Mouse (Mus musculus): Measurements from ENCODE around the gene Sfmbt2. TPM values are rescaled to one million over a fixed set of nuclear protein-coding genes. Genes with fewer than 3 reads are reported as not detected.

Gene Sfmbt2
- polyA plus RNA-seq, 1 experiment from 2014 or later, result 1.8 TPM

GRCm38 (mm10) chr2:10558816-10559215, 188.5 kb downstream of the Sfmbt2 start:
- Histone ChIP-seq H3K27me3 (ENCODE audit: control insufficient read depth, insufficient read depth, low read length) (no peaks in the 10 kb centered on the region), H3K4me2 (no peak overlapping the region), H3K9ac (ENCODE audit: low read length) (no peak overlapping the region), H3K36me3 (ENCODE audit: control insufficient read depth, insufficient read depth, low read length) (no peaks in the 10 kb centered on the region), H3K4me3 (ENCODE audit: low read depth, low read length) (no peak overlapping the region), H3K4me1 (ENCODE audit: control insufficient read depth, insufficient read depth, low read length) (no peaks in the 10 kb centered on the region), H3K9me3 (ENCODE audit: control insufficient read depth, low read length) (no peaks in the 10 kb centered on the region), H3K27ac (ENCODE audit: low read depth, low read length) (no peak overlapping the region)
- DNase-seq (ENCODE audit: low spot score, missing footprints) (no peak), ATAC-seq (ENCODE audit: low FRiP score) (no peak)
- WGBS, result 53% methylated on average over 1 of the region's 1 CpGs

- Histone ChIP-seq H3K4me1 (ENCODE audit: control insufficient read depth, insufficient read depth, low read length) (no peaks in the 10 kb centered on the region), H3K36me3 (ENCODE audit: control insufficient read depth, insufficient read depth, low read length) (no peaks in the 10 kb centered on the region), H3K27ac (ENCODE audit: low read depth, low read length) (no peak overlapping the region), H3K9me3 (ENCODE audit: control insufficient read depth, low read length) (no peaks in the 10 kb centered on the region), H3K9ac (ENCODE audit: low read length) (no peak overlapping the region), H3K27me3 (ENCODE audit: control insufficient read depth, insufficient read depth, low read length) (no peaks in the 10 kb centered on the region), H3K4me2 (no peak overlapping the region), H3K4me3 (ENCODE audit: low read depth, low read length) (no peak overlapping the region)
- peak; percentile 54 for DNase-seq (ENCODE audit: low spot score, missing footprints)
- 85% methylated on average over 3 of the region's 3 CpGs for WGBS
- ATAC-seq (ENCODE audit: low FRiP score), result no peak
Measured at GRCm38 (mm10) chr2:10565491-10565890, 195.2 kb downstream of the Sfmbt2 start.

- H3K27ac ChIP-seq (ENCODE audit: low read depth, low read length), result no peak overlapping the region
- no peak for ATAC-seq (ENCODE audit: low FRiP score)
- H3K9ac ChIP-seq (ENCODE audit: low read length), result no peak overlapping the region
- no peak for DNase-seq (ENCODE audit: low spot score, missing footprints)
- H3K4me2 ChIP-seq, result no peak overlapping the region
- H3K9me3 ChIP-seq (ENCODE audit: control insufficient read depth, low read length), result no peaks in the 10 kb centered on the region
- no peaks in the 10 kb centered on the region for H3K27me3 ChIP-seq (ENCODE audit: control insufficient read depth, insufficient read depth, low read length)
- H3K4me3 ChIP-seq (ENCODE audit: low read depth, low read length), result no peak overlapping the region
- 67% methylated on average over 6 of the region's 6 CpGs for whole genome bisulfite sequencing
- no peaks in the 10 kb centered on the region for H3K4me1 ChIP-seq (ENCODE audit: control insufficient read depth, insufficient read depth, low read length)
- no peaks in the 10 kb centered on the region for H3K36me3 ChIP-seq (ENCODE audit: control insufficient read depth, insufficient read depth, low read length)
Measured at GRCm38 (mm10) chr2:10569392-10569791, 199.1 kb downstream of the Sfmbt2 start.

GRCm38 (mm10) chr2:10572311-10572710, 202.0 kb downstream of the Sfmbt2 start:
- Histone ChIP-seq H3K9me3 (ENCODE audit: control insufficient read depth, low read length) (no peaks in the 10 kb centered on the region), H3K4me3 (ENCODE audit: low read depth, low read length) (no peak overlapping the region), H3K36me3 (ENCODE audit: control insufficient read depth, insufficient read depth, low read length) (no peaks in the 10 kb centered on the region), H3K4me2 (no peak overlapping the region), H3K4me1 (ENCODE audit: control insufficient read depth, insufficient read depth, low read length) (no peaks in the 10 kb centered on the region), H3K27me3 (ENCODE audit: control insufficient read depth, insufficient read depth, low read length) (no peaks in the 10 kb centered on the region), H3K27ac (ENCODE audit: low read depth, low read length) (no peak overlapping the region), H3K9ac (ENCODE audit: low read length) (no peak overlapping the region)
- WGBS, result 92% methylated on average over 4 of the region's 4 CpGs
- no peak for ATAC-seq (ENCODE audit: low FRiP score)
- DNase-seq (ENCODE audit: low spot score, missing footprints), result no peak

- WGBS, result 87% methylated on average over 3 of the region's 3 CpGs
- Histone ChIP-seq H3K27me3 (ENCODE audit: control insufficient read depth, insufficient read depth, low read length) (no peaks in the 10 kb centered on the region), H3K27ac (ENCODE audit: low read depth, low read length) (no peak overlapping the region), H3K36me3 (ENCODE audit: control insufficient read depth, insufficient read depth, low read length) (no peaks in the 10 kb centered on the region), H3K9ac (ENCODE audit: low read length) (no peak overlapping the region), H3K4me3 (ENCODE audit: low read depth, low read length) (no peak overlapping the region), H3K4me1 (ENCODE audit: control insufficient read depth, insufficient read depth, low read length) (no peaks in the 10 kb centered on the region), H3K4me2 (no peak overlapping the region), H3K9me3 (ENCODE audit: control insufficient read depth, low read length) (no peaks in the 10 kb centered on the region)
- ATAC-seq (ENCODE audit: low FRiP score) (no peak), DNase-seq (ENCODE audit: low spot score, missing footprints) (no peak)
Measured at GRCm38 (mm10) chr2:10575962-10576740, 205.8 kb downstream of the Sfmbt2 start.

GRCm38 (mm10) chr2:10582673-10583072, 212.4 kb downstream of the Sfmbt2 start:
- H3K9me3 ChIP-seq (ENCODE audit: control insufficient read depth, low read length), result no peaks in the 10 kb centered on the region

GRCm38 (mm10) chr2:10583103-10583502, 212.8 kb downstream of the Sfmbt2 start:
- H3K27ac ChIP-seq (ENCODE audit: low read depth, low read length), result no peak overlapping the region
- peak; percentile 51 for DNase-seq (ENCODE audit: low spot score, missing footprints)
- no peaks in the 10 kb centered on the region for H3K9me3 ChIP-seq (ENCODE audit: control insufficient read depth, low read length)
- no peak overlapping the region for H3K4me3 ChIP-seq (ENCODE audit: low read depth, low read length)
- H3K27me3 ChIP-seq (ENCODE audit: control insufficient read depth, insufficient read depth, low read length), result no peaks in the 10 kb centered on the region
- 73% methylated on average over 5 of the region's 5 CpGs for WGBS
- H3K4me1 ChIP-seq (ENCODE audit: control insufficient read depth, insufficient read depth, low read length), result no peaks in the 10 kb centered on the region
- H3K4me2 ChIP-seq, result no peak overlapping the region
- H3K36me3 ChIP-seq (ENCODE audit: control insufficient read depth, insufficient read depth, low read length), result no peaks in the 10 kb centered on the region
- ATAC-seq (ENCODE audit: low FRiP score), result no peak
- H3K9ac ChIP-seq (ENCODE audit: low read length), result no peak overlapping the region

More at GRCm38 (mm10) chr2:10582673-10583072, 212.4 kb downstream of the Sfmbt2 start:
- Histone ChIP-seq H3K4me3 (ENCODE audit: low read depth, low read length) (no peak overlapping the region), H3K4me2 (no peak overlapping the region), H3K4me1 (ENCODE audit: control insufficient read depth, insufficient read depth, low read length) (no peaks in the 10 kb centered on the region), H3K36me3 (ENCODE audit: control insufficient read depth, insufficient read depth, low read length) (no peaks in the 10 kb centered on the region), H3K27ac (ENCODE audit: low read depth, low read length) (no peak overlapping the region), H3K9ac (ENCODE audit: low read length) (no peak overlapping the region), H3K27me3 (ENCODE audit: control insufficient read depth, insufficient read depth, low read length) (no peaks in the 10 kb centered on the region)
- WGBS, result 73% methylated on average over 4 of the region's 4 CpGs
- peak; percentile 56 for DNase-seq (ENCODE audit: low spot score, missing footprints)
- no peak for ATAC-seq (ENCODE audit: low FRiP score)

- WGBS, result 82% methylated on average over 5 of the region's 5 CpGs
- Histone ChIP-seq H3K36me3 (ENCODE audit: control insufficient read depth, insufficient read depth, low read length) (no peaks in the 10 kb centered on the region), H3K27ac (ENCODE audit: low read depth, low read length) (no peak overlapping the region), H3K4me2 (no peak overlapping the region), H3K9ac (ENCODE audit: low read length) (no peak overlapping the region), H3K27me3 (ENCODE audit: control insufficient read depth, insufficient read depth, low read length) (no peaks in the 10 kb centered on the region), H3K9me3 (ENCODE audit: control insufficient read depth, low read length) (no peaks in the 10 kb centered on the region), H3K4me3 (ENCODE audit: low read depth, low read length) (no peak overlapping the region), H3K4me1 (ENCODE audit: control insufficient read depth, insufficient read depth, low read length) (no peaks in the 10 kb centered on the region)
- no peak for DNase-seq (ENCODE audit: low spot score, missing footprints)
- no peak for ATAC-seq (ENCODE audit: low FRiP score)
Measured at GRCm38 (mm10) chr2:10591310-10591709, 221.0 kb downstream of the Sfmbt2 start.

- no peak overlapping the region for H3K4me3 ChIP-seq (ENCODE audit: low read depth, low read length)
- no peaks in the 10 kb centered on the region for H3K27me3 ChIP-seq (ENCODE audit: control insufficient read depth, insufficient read depth, low read length)
- DNase-seq (ENCODE audit: low spot score, missing footprints) (no peak), ATAC-seq (ENCODE audit: low FRiP score) (no peak)
- H3K36me3 ChIP-seq (ENCODE audit: control insufficient read depth, insufficient read depth, low read length), result no peaks in the 10 kb centered on the region
- no peak overlapping the region for H3K27ac ChIP-seq (ENCODE audit: low read depth, low read length)
- no peaks in the 10 kb centered on the region for H3K4me1 ChIP-seq (ENCODE audit: control insufficient read depth, insufficient read depth, low read length)
- 84% methylated on average over 2 of the region's 2 CpGs for WGBS
- H3K9ac ChIP-seq (ENCODE audit: low read length), result no peak overlapping the region
- H3K4me2 ChIP-seq, result no peak overlapping the region
- H3K9me3 ChIP-seq (ENCODE audit: control insufficient read depth, low read length), result no peaks in the 10 kb centered on the region
Measured at GRCm38 (mm10) chr2:10615500-10615899, 245.2 kb downstream of the Sfmbt2 start.
